Mouse (Mus musculus) erythroblast, embryonic 14.5 days (primary cell): Measurements from ENCODE around the gene Plekha8. TPM values are rescaled to one million over a fixed set of nuclear protein-coding genes. Genes with fewer than 3 reads are reported as not detected.

Source experiments
- H3K27me3 ChIP-seq: 2 replicates; pipeline ENCODE4 v1.6.1; 2012; ENCODE audit warnings: inconsistent platforms; ENCODE audit not compliant: control insufficient read depth
- H3K36me3 ChIP-seq: 2 replicates; pipeline ENCODE4 v1.6.1; 2012; ENCODE audit warnings: mild to moderate bottlenecking, inconsistent platforms; ENCODE audit not compliant: control insufficient read depth
- H3K4me1 ChIP-seq: 2 replicates; pipeline ENCODE4 v1.6.1; 2012; ENCODE audit warnings: inconsistent platforms; ENCODE audit not compliant: control insufficient read depth
- H3K4me3 ChIP-seq: replicated peaks from 2 replicates; pipeline ENCODE3; 2012; ENCODE audit warnings: moderate library complexity, mild to moderate bottlenecking, inconsistent platforms
- H3K9me3 ChIP-seq: 2 replicates; pipeline ENCODE4 v1.6.1; 2012; ENCODE audit warnings: low read length, inconsistent platforms, mixed read lengths; ENCODE audit not compliant: control insufficient read depth
- GATA1 ChIP-seq: IDR thresholded peaks from 2 replicates; pipeline ENCODE4 v1.6.1; 2012; ENCODE audit warnings: low read length, inconsistent platforms, mixed read lengths
- TAL1 ChIP-seq: IDR thresholded peaks from 3 replicates; pipeline ENCODE4 v1.6.1; 2012; ENCODE audit warnings: low read length, inconsistent platforms, mixed read lengths
- polyA plus RNA-seq: library from polyadenylated mRNA; stranded (reverse); fragments of >175 nt; gene quantifications from 2 replicates; pipeline ENCODE4 v1.2.3, GENCODE M21; 2012

The Plekha8 gene
- polyA plus RNA-seq, 1 experiment = 0.02 TPM

GRCm38 (mm10) chr6:54573218-54573955 lies 21.5 kb upstream of the Plekha8 start:
- Histone ChIP-seq H3K9me3 (no peaks in the 10 kb centered on the region), H3K36me3 (no peaks in the 10 kb centered on the region), H3K4me1 (no peaks in the 10 kb centered on the region), H3K4me3 (no peak overlapping the region), H3K27me3 (no peaks in the 10 kb centered on the region)
- no peak for TF ChIP-seq TAL1
- no peak for TF ChIP-seq GATA1

DNA sequence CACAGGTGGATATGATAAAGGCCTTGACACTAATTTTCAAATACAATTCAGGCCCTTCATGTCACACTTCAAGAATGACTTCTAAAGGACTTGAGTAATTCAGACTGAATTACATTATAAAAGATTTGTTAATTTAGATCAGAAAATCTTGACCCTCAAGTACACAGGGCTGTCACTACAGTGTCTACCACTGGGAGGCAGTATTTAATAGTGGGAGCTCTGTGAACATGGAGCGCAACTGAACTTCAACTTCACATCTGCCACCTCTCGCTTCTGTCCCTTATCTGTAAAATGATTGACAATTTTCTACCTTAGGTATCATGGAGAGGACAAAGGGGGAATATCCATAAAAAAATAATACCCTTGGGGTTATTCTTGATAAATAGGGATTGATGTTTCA lies 8.7 kb upstream of the Plekha8 start:
- TF ChIP-seq TAL1 (no peak), GATA1 (no peak)
- Histone ChIP-seq H3K27me3 (no peaks in the 10 kb centered on the region), H3K36me3 (peaks cover 7% of the 10 kb centered on the region), H3K9me3 (no peaks in the 10 kb centered on the region), H3K4me3 (no peak overlapping the region), H3K4me1 (no peaks in the 10 kb centered on the region; the same call in 1 of the 2 replicates)

GRCm38 (mm10) chr6:54586911-54587310 lies 8.0 kb upstream of the Plekha8 start:
- Histone ChIP-seq H3K4me3 (no peak overlapping the region), H3K9me3 (no peaks in the 10 kb centered on the region), H3K36me3 (peaks cover 7% of the 10 kb centered on the region), H3K27me3 (no peaks in the 10 kb centered on the region), H3K4me1 (peaks cover 5% of the 10 kb centered on the region)
- no peak for TF ChIP-seq TAL1
- TF ChIP-seq GATA1 = no peak

DNA sequence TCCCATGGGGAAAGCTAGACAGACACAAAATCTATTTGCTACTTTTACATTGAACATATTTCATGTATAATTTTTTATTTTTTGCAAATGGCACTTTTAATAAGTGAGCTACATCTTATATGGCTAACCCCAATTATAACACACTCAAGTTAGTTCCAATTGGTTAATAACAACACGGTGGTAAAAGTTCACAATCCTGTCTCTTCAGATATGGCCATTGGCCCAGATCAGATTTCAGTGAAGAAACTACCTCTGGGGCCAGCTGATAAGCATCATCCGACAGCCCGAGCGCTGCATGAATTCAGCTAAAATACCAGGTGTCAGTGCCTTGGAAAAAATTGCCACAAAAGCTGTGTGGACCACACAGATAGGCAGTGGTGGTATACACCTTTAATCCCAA lies 7.2 kb upstream of the Plekha8 start:
- TF ChIP-seq TAL1 (no peak), GATA1 (no peak)
- Histone ChIP-seq H3K4me1 (peaks cover 11% of the 10 kb centered on the region), H3K36me3 (peaks cover 7% of the 10 kb centered on the region), H3K27me3 (no peaks in the 10 kb centered on the region), H3K9me3 (no peaks in the 10 kb centered on the region), H3K4me3 (no peak overlapping the region)

DNA sequence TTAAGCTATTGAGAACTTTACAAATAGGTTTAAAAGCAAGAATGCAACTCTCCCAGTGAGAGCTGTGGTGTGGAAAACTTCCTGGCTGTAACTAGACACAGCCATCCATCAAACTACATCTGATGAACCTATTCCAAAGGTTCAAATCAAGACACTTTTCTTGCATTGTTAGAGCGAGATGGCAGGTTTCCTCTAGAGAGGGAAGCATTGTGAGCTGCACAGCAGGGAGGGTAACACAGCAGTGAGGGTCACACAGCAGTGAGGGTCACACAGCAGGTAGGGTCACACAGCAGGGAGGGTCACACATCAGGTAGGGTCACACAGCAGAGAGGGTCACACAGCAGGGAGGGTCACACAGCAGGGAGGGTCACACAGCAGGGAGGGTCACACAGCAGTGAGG lies 6.7 kb upstream of the Plekha8 start:
- Histone ChIP-seq H3K4me3 (no peak overlapping the region), H3K27me3 (no peaks in the 10 kb centered on the region), H3K4me1 (peaks cover 15% of the 10 kb centered on the region), H3K9me3 (no peaks in the 10 kb centered on the region), H3K36me3 (peaks cover 4% of the 10 kb centered on the region)
- TF ChIP-seq TAL1 = no peak
- no peak for TF ChIP-seq GATA1

DNA sequence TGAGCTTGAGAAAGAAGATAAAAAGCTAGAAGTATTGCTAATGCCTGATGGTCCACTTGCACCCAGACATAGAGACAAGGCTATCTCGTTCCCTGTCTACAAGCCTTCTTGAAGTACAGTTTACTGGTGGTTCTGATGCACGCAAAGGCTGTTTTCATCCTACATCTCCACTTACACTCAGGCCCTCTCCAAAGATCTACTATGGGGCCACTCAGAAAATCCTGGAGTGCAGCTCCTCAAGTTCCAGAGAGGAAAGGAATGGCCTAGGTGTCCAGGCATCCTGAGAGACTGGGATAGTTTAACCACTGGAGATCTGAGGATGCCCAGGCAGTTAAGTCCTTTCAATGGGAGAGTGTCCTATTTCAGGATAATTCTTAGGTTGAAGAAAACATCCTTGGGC lies 4.2 kb upstream of the Plekha8 start:
- no peak overlapping the region for H3K4me3 ChIP-seq
- H3K27me3 ChIP-seq = peaks cover 5% of the 10 kb centered on the region
- H3K9me3 ChIP-seq = no peaks in the 10 kb centered on the region
- no peak for TF ChIP-seq TAL1
- TF ChIP-seq GATA1 = no peak
- H3K36me3 ChIP-seq = peaks cover 4% of the 10 kb centered on the region
- H3K4me1 ChIP-seq = peaks cover 39% of the 10 kb centered on the region

- Histone ChIP-seq H3K36me3 (peaks cover 4% of the 10 kb centered on the region), H3K4me1 (peaks cover 43% of the 10 kb centered on the region), H3K9me3 (no peaks in the 10 kb centered on the region), H3K27me3 (peaks cover 8% of the 10 kb centered on the region), H3K4me3 (no peak overlapping the region)
- TF ChIP-seq GATA1 (no peak), TAL1 (no peak)
Observed at GRCm38 (mm10) chr6:54591778-54592177, 3.1 kb upstream of the Plekha8 start.

DNA sequence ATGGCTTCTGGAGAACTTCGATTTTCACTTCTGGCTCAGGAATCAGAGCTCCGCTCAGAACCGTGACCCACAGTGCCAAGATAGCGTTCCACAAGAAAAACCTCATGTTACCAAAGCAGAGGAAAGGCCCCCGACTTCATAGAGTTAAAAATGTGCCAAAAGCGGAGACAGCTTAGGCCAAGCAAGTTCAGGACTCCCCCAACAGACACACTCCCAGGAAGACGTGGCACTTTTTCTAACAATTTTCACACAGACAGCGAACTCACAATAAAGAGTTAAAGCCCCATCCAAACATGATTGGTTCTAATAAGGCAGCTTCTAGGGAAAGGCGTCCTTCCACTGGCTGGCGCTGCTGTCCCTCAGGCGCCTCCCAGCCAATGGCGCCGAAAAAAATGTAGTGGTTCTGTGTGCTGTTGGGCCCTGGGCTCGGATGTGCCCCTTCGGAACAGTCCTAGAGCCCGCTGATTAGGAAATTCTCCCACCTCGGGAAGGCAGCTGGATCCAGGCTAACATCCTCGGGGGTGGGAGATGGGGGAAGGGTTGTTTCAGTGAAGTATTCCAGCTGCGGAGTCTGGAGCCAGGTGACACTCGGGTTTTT lies 1.9 kb upstream of the Plekha8 start:
- H3K36me3 ChIP-seq = peaks cover 4% of the 10 kb centered on the region
- H3K4me3 ChIP-seq = peak overlapping the region; percentile 81
- TF ChIP-seq GATA1 (no peak), TAL1 (no peak)
- peaks cover 43% of the 10 kb centered on the region for H3K4me1 ChIP-seq
- H3K27me3 ChIP-seq = peaks cover 8% of the 10 kb centered on the region
- no peaks in the 10 kb centered on the region for H3K9me3 ChIP-seq

DNA sequence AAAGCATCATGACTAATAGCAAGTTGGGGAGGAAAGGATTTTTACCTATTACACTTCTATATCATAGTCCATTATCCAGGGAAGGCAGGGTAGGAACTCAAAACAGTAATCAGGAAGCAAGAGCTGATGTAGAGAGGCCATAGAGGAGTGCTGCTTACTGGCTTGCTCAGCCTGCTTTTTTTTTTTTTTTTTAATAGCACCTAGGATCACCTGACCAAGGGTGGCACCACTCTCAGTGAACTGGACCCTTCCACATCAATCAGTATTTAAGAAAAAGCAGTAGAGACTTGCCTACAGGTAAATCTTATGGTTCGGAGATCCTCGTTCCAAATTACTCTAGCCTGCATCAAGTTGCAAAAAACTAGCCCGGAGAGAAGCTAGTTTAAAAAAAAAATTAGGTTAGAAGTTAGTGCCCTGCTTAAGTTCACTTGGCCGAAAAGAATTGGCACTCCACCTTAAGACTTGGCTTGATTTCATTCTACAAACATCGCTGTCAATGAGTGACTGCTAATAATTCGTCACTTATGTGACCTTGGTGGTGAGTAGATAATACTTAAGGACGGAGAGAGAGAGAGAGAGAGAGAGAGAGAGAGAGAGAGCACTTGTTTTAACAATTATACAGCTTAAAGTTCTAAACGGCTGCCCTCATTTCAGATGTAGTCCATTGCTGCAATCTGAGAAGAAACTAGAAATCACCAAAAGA lies 994 bp upstream of the Plekha8 start:
- Histone ChIP-seq H3K4me3 (peak overlapping the region; percentile 81), H3K36me3 (peaks cover 2% of the 10 kb centered on the region), H3K9me3 (no peaks in the 10 kb centered on the region), H3K4me1 (peaks cover 43% of the 10 kb centered on the region), H3K27me3 (peaks cover 8% of the 10 kb centered on the region)
- TF ChIP-seq TAL1 = no peak
- no peak for TF ChIP-seq GATA1
